Mouse (Mus musculus): ENCODE data around the gene Wbp1l. TPM values are rescaled to one million over a fixed set of nuclear protein-coding genes. Genes with fewer than 3 reads are reported as not detected.

The Wbp1l gene
- polyA plus RNA-seq, 1 experiment: 104 TPM

- no peak for DNase-seq (ENCODE audit: low read depth)
Observed at GRCm38 (mm10) chr19:46629807-46630206, 30.9 kb downstream of the Wbp1l start.

DNA sequence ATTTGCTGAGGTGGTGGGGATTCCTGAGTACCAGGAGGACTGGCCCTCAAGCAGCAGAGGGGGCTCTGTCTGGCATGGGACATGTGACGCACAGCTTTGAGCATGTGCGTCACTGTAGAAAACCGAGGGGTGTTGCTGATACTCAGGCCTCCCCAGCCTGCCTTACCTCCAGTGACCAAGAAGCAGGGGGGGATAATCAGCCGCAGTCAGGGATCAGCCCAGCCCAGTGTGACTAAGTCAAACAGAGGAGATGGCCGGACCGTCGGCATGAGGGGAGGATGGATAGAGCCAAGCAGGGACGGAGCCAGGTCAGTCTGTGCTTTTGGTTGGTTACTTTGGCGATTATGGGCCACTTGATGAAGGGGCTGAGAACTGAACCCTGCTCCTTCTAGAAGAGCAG, 32.8 kb downstream of the Wbp1l start:
- no peak for DNase-seq (ENCODE audit: low read depth)

GRCm38 (mm10) chr19:46635766-46636165, 36.9 kb downstream of the Wbp1l start:
- DNase-seq (ENCODE audit: low read depth): no peak

DNA sequence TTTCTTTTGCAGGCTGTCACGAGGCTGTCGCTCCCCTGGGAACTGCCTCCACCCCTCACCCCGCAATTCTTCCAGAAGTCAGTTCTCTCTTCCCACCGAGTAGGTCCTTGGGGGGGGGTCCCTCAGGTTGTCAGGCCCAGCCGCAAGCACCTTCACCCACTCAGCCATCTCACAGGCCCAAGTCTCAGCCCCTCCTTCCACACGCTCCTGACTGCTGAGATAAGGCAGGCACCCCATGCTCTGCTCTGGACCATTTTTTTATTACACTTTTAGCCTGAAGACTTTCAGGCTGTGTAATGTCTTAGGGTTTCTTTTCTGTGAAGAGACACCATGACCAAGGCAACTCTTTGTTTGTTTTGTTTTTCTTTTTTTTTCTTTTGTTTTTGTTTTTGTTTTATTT, 38.7 kb downstream of the Wbp1l start:
- no peak for DNase-seq (ENCODE audit: low read depth)

GRCm38 (mm10) chr19:46639053-46639452, 40.2 kb downstream of the Wbp1l start:
- no peak for DNase-seq (ENCODE audit: low read depth)

- DNase-seq (ENCODE audit: low read depth): no peak
Observed at GRCm38 (mm10) chr19:46639496-46639895, 40.6 kb downstream of the Wbp1l start.

GRCm38 (mm10) chr19:46640780-46641179, 41.9 kb downstream of the Wbp1l start:
- no peak for DNase-seq (ENCODE audit: low read depth)

DNA sequence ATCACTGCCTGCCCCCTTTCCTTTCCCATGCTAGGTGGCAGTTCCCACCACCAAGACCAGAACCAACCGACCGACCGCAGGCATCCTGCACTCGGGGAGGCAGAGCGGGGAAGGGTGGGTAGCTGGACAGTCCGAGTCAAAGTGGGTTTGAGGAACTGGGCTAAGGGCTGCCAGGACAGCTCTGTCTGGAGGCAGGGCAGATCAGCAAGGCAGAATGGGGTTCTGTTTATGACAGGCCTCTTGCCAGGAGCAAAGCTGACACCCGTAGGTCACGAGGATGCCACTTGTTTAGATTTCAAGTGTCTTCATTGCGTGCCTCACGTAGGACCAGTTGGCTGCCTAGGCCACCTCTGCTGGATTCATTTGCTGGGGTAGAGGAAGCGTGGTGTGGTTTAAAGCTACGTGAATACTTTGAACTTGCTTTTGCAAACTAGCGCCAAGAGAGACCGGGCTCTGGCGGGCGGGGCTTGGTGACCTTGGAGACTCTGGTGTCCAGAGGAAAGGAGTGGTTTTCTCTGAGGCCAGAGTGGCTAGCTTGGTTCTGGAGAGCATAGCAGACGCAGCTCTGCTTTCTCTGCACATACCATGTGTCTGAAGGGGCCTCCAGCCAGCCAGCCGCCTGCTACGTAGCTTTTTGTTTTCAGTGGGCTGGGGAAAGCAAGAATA, 42.7 kb downstream of the Wbp1l start:
- DNase-seq (ENCODE audit: low read depth): no peak

GRCm38 (mm10) chr19:46642136-46642753, 43.4 kb downstream of the Wbp1l start:
- DNase-seq (ENCODE audit: low read depth): no peak

DNA sequence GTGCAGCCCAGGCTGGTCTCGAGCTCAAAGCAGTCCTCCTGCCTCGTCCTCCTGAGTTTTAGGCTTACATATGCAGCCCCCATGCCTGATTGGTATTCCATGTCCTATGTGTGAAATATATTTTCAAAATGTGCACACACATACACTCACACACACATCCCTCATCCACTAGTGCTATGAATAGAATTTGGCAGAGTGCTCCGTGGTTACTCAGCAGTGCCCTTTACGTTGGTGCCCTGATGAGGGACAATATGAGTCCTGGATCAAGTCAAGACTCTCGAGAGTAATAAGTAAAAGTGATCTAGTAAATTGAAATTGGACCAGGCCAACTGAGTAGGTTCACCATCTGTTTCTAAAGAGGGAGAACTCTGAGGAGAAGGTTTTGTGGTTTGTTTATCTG, 44.4 kb downstream of the Wbp1l start:
- DNase-seq (ENCODE audit: low read depth): no peak

DNA sequence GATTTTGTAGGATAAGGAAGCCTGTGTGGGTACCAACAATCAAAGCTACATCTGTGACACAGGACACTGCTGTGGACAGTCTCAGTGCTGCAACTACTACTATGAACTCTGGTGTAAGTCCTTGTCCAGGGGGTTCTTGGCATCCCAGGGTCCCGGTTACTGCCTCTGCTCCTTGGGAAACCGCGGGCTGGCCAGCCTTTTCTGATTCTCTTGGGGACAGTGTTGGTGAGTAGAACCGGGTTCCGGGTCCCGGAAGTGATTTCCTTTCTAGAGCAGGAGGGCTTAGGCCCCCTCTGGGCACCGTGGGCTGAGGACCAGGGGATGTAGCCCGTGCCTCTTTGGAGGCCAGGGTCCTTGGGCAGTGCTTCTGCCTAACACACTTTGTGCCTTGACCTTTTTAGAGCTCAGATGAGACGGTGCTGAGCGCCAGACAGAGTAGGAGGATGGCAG, 45.5 kb downstream of the Wbp1l start:
- no peak for DNase-seq (ENCODE audit: low read depth)

DNA sequence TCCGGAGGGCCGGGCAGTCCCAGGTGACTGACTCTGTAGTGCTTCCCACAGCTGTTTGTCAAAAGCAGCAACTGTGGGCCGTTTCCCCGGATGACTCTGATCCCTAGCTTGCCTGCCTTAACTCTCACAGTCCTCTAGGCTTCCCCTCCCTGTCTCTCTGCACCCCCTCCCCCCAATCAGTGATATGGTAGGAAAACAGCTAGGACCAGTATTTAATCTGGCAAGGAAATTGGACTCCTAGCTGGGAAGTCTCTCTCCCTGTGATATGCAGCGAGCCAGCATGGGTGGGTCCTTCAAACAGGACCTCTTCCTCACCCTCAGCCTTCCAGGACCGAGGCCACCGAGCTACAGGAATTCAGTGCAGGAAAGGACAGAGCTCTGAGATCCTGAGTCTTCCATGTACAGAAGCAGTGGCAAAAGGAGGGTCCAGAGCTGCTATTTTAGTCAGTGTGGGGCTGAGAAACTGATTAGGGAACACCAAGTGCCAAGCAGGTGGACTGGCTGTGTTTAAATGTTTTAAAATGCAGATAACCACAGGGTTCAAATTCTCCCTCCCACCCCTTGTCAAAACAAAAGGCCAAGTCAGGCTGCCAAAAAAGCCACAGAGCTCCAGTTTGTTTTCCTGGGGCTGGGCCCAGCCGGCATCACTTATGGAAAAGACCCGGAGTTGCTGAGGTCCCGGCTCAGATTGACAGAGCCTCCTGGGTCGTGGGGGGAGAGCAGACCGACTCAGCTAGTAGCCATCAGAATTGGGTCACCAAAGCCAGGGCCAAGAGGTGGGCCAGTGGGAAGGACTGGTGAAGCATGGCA, 46.1 kb downstream of the Wbp1l start:
- no peak for DNase-seq (ENCODE audit: low read depth)

GRCm38 (mm10) chr19:46646041-46646481, 47.2 kb downstream of the Wbp1l start:
- no peak for DNase-seq (ENCODE audit: low read depth)

- DNase-seq (ENCODE audit: low read depth): no peak
Observed at GRCm38 (mm10) chr19:46647254-46647653, 48.4 kb downstream of the Wbp1l start.

DNA sequence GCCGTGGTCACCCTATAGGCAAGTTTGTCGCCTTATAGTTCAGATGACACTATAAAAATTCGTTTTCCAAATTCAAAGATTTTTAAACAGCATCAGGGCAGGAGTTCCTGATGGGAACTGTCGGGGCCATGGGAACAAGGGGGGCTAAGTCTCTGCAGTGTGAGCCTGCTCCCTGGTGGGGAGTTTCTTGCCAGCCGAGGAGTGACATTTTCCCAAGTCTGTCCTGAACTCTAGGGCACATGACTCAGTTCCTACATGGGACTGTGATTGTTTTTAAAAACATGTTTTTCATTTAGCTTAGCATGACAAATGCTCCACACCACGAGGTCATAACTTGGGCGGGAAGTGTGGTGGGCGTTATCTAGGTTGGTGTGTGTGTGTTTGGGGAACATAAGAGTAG, 49.0 kb downstream of the Wbp1l start:
- no peak for DNase-seq (ENCODE audit: low read depth)

GRCm38 (mm10) chr19:46648565-46648964, 49.7 kb downstream of the Wbp1l start:
- no peak for DNase-seq (ENCODE audit: low read depth)

DNA sequence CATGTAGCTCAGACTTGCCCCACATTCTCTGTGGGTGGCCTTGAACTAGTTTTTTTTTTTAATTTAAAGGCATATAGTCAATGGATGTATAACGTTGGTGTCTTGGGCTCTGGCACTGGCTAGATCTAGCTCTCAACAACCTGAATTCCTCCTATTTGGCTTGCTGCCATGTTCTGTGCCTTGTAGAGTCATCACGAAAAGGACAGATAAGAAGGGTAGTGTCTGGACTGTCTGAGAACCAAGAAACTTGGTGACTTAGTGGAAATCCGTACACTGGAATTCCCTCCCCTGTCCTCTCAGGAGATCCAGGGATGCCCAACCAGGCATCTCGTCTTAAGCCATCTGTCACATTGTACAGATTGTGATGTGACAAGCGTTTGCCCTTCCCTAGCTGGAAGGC, 54.3 kb downstream of the Wbp1l start:
- no peak for DNase-seq (ENCODE audit: low read depth)

DNA sequence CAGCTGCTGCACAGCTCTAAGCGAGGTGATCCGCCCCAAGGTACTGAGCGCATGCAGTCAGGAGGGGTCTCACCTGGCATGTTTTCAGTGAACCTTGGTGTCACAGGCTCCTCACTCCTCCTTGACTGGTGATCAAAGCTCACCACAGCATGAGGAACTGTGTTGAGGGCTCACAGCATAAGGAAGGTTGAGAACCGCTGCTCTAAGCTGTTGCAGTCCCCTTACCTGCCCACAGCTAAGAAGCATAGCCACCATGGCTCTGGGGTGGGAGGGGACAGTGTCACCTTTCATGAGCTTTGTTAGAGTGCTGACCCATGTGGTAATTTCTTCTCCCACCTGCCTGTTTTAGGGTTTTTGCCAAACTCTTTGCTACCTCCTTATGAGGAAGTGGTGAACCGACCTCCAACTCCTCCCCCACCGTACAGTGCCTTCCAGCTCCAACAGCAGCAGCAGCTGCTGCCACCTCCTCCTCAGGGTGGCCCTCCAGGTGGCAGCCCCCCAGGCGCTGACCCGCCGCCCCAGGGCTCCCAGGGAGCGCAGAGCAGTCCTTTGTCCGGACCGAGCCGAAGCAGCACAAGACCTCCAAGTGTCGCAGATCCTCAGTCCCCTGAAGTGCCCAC, 54.8 kb downstream of the Wbp1l start:
- DNase-seq (ENCODE audit: low read depth): no peak

GRCm38 (mm10) chr19:46655626-46656025, 56.7 kb downstream of the Wbp1l start:
- no peak for DNase-seq (ENCODE audit: low read depth)

- DNase-seq (ENCODE audit: low read depth): no peak
Observed at GRCm38 (mm10) chr19:46656151-46656840, 57.4 kb downstream of the Wbp1l start.

- DNase-seq (ENCODE audit: low read depth): no peak
Observed at GRCm38 (mm10) chr19:46657339-46658020, 58.6 kb downstream of the Wbp1l start.

Data from gonadal fat pad, adult 2 months (tissue).